21 mouse cellular contexts compared by ENCODE assay signal in the genomic region with DNA sequence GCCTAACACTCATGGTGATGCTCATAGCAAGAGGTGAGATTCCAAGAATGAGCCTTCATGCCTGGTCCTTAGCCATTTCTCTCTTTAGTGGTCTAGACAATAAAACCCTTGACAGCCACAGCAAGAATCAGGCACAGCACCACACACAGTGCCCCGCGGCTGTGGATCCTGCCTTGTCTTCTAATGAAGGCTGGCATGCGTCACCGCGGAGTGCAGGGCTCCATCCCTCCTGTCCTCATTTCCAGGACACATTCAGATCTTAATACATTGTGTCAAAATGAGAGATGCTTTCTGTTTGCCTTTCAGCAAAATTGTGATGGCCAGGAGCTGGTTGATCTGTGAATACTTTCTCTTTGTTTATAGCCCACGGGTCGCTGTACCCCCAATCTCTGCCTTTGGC. TPM values are rescaled to one million over a fixed set of nuclear protein-coding genes. Genes with fewer than 3 reads are reported as not detected.
"Had no signal": no experiment of that assay in that cellular context is flagged by ENCODE, and none has a peak within 500 bp of the region (broad histone marks: within the 10 kb centered on the region; RNA-seq: fewer than 3 reads in every experiment).

No protein-coding gene starts in this region.

- H3K27me3 ChIP-seq: intestine, embryonic 15.5 days; kidney, embryonic 15.5 days; limb, embryonic 15.5 days; neural tube, embryonic 13.5 days; stomach, embryonic 15.5 days had no signal

- H3K4me3 ChIP-seq: intestine, embryonic 15.5 days; kidney, embryonic 15.5 days; limb, embryonic 12.5 days; limb, embryonic 15.5 days; myocyte; neural tube, embryonic 13.5 days; stomach, embryonic 15.5 days had no signal

- H3K9me3 ChIP-seq: kidney, embryonic 15.5 days; limb, embryonic 12.5 days; limb, embryonic 15.5 days; neural tube, embryonic 13.5 days; stomach, embryonic 15.5 days had no signal

- H3K36me3 ChIP-seq: intestine, embryonic 15.5 days; kidney, embryonic 15.5 days; limb, embryonic 12.5 days; limb, embryonic 15.5 days; neural tube, embryonic 13.5 days; stomach, embryonic 15.5 days had no signal

- H3K27ac ChIP-seq: intestine, embryonic 15.5 days; kidney, embryonic 15.5 days; limb, embryonic 12.5 days; limb, embryonic 15.5 days; liver, embryonic 14.5 days; macrophage; neural tube, embryonic 13.5 days; stomach, embryonic 15.5 days had no signal

- DNase-seq: kidney, adult 11 months; kidney, adult 8-10 months; kidney, postnatal 10 days; kidney, postnatal 36 days; liver, postnatal 0 days; lung, embryonic 14.5 days; midbrain, embryonic 14.5 days; right cerebral cortex, adult 18-20 months; right cerebral cortex, postnatal 14 days; right cerebral cortex, postnatal 4 days; thymus, postnatal 25 days had no signal

RNA-seq across cellular contexts. Expression of a gene that starts 56.2 kb away (rescaled TPM):
- total RNA-seq: monocyte, adult 5-6 weeks had no signal
- polyA plus RNA-seq: macrophage had no signal
